Mouse (Mus musculus): ENCODE measurements around the gene Plpp1. TPM values are rescaled to one million over a fixed set of nuclear protein-coding genes. Genes with fewer than 3 reads are reported as not detected.

The Plpp1 gene
- total RNA-seq (2021): 100 to 1,000 TPM; 193 to 238 TPM
- long read RNA-seq, experiment 1, transcript Plpp1-201 (6 exons, 1,598 nt): minor isoform, 59 of 187 reads
- long read RNA-seq, experiment 1, transcript Plpp1-202 (6 exons, 1,272 nt): major isoform, 106 of 187 reads
- long read RNA-seq, experiment 1, partial matches to known transcripts: 6 of 187 reads
- long read RNA-seq, experiment 1, other reads (novel, unspliced or antisense): 16 of 187 reads
- long read RNA-seq, experiment 2, transcript Plpp1-201 (6 exons, 1,598 nt): minor isoform, 245 of 705 reads
- long read RNA-seq, experiment 2, transcript Plpp1-202 (6 exons, 1,272 nt): major isoform, 408 of 705 reads
- long read RNA-seq, experiment 2, partial matches to known transcripts: 9 of 705 reads
- long read RNA-seq, experiment 2, other reads (novel, unspliced or antisense): 43 of 705 reads

DNA sequence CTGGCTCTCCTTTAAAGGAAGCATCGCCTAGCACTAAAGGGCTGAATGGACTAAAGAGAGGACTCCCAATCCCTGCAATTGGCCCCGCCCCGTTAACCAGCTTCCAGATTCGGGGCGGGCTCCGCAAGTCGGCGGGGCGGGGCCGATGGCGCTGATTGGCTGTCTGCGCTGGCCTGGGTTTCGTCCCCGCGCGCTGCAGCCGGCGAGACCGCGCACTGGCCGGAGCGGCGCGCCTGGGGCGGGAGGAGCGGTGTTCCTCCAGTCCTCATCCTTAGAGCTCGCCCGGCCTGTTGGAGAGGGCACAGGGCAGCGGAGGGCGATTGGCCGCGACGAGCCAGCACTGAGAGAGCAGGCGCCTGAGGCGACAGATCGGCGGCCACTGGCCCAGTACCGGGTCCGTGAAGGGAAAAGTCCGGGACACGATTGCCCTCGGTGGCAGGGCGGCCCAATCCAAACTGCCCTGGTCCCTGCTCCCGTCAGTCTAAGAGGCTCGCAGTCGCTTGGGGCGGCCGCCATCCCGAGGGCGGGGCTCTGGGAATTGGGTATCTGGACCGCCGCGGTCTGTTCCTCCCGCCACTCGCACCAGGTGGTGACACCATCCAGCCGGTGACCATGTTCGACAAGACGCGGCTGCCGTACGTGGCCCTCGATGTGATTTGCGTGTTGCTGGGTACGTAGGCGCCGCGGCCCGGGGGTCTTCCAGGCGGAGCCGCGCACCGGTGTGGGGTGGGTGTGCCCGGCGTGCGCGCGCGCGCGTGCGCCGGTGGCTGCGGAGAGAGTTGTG, at the start of gene Plpp1:
TSS of gene Plpp1 (plus strand) at position 196 of the 784 bp plus-strand sequence.
- DNase-seq (ENCODE audit: low spot score in 2 of 2): peak; percentile 95 to 97

DNA sequence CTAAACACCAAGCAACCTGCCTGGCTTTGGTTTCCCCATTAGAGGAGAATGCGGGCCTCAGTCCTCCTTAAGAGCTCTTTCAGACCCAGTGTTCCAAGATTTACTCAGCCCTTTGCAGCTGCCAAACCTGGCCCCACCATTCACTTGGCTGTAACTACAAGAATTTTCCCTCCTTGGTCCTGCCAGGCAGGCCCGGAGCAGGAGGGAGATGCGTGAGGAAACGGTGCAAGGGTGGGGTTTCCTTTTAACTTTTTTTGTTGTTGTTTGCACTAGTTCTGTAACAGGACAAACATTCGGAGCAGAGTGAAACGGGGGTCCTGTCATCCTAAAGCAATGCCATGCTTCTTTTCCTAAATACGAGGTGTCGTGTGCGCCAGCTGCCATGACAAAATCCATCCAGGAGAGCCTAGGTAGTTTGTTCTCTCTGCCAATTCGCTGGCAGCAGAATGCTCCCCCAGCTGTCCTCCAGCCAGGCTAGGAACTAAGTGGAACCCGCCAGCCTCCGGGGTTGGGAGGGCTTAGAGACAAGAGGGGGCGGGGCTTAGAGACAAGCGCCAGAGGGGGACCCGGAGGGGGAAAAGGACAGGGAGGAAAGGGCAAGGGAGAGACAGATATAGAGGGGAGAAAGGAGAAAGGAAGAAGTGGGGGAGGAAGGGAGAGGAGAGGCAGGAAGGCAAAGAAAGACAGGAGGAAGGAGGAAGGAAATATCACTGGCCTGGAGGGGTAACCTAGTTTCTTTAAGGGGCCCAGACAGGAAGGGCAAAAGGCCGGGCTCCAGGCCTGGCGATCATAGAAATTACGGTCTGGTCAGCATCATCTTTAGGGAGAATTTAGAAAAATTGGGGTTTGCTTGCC, 48.9 kb upstream of the Plpp1 start:
- peak in 1 of 2 experiments; percentile 44 for DNase-seq (ENCODE audit: low spot score in 2 of 2)

DNA sequence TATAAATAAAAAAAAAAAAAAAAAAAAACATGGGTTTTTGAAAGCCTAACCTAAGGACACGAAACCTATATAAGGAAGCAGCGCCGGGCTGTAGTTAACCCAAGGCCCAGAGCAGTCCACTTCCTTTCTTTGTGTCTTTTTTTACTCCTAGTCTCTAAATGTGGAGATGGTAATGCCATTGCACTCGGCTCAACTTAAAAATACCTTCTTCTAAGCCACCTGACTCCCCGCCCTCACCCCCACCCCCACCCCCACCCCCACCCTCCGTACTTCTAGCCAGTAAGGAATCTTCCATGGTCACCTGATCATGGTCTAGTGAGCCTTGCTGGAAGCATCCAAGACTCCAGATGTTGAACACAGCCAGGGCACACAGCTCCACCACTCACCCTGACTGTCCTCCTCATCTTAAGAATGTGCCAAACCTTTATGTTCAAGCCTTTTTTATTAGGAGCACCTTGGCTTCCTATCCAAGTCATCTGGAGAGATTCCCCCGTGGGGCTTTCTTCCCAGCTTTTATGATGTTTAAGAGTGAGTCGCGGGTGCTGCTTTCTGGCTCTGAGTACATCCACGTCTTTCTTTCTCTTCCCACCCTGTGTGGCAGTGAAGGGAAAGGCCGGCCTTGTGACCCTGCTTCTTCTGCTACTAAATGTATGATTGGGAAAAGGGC, 48.1 kb upstream of the Plpp1 start:
- no peak for DNase-seq (ENCODE audit: low spot score in 2 of 2)

DNA sequence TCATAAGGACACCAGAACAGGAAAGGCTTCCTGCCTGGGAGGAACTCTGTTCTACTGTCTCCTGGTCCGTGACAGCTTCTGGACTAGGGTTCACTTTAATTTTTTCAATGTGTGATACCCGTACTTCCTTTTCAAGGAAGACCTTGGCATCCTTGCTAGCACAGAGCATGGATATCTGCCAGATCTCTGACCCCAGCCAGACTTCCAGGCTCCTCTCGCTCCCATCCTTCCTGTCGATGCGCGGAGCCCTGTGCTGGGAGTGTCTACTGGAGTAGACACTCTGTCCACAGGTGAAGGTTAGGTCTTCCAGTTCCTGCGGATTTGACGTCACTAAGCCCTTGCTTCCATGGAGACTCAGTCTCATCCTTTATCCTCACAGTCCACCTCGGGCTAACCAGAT, 47.1 kb upstream of the Plpp1 start:
- peak in 1 of 2 experiments; percentile 39 for DNase-seq (ENCODE audit: low spot score in 2 of 2)

DNA sequence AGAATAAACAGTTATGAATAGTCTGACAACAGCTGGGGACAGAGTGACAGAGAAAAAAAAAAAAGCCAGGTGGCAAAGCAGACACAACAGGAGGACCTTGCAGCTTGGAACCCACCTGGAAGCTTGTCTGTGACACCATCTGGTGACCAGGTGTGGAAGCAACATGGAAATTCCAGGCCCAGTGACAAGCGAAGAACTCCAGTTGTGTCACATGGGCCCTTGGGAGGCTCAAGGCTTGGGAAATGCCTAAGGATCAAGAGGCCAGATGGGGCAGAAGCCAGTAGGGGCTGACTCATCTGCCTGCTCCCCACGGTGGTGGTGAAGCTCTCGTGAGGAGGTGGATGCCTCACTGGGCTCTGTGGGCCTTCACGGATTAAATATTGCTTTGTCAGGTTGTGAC, 45.7 kb upstream of the Plpp1 start:
- peak in 1 of 2 experiments; percentile 41 for DNase-seq (ENCODE audit: low spot score in 2 of 2)

DNA sequence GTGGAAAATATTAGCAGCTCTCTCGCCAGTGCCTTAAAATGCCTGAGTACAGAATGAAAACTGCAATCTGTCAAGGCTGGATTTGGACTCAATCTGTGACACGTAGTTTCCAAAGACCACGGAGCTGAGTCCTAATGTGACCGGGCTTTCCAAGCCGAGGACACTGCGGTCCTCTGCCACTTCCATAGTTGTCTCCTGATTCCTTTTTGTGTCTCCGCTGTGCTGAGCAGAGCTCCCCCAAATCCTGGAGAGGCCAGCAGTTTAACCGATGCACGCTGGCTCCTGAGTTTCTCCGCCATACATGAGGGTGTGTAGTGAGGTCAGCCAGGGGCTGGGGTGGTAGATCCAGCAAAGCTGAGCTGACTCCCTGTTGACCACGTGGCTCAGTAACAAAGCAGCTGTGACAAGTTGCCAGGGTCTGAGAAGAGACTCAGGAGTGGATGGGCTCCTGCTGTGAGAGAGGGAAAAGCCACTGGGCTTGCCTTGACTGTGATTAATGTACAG, 45.0 kb upstream of the Plpp1 start:
- DNase-seq (ENCODE audit: low spot score in 2 of 2): no peak

DNA sequence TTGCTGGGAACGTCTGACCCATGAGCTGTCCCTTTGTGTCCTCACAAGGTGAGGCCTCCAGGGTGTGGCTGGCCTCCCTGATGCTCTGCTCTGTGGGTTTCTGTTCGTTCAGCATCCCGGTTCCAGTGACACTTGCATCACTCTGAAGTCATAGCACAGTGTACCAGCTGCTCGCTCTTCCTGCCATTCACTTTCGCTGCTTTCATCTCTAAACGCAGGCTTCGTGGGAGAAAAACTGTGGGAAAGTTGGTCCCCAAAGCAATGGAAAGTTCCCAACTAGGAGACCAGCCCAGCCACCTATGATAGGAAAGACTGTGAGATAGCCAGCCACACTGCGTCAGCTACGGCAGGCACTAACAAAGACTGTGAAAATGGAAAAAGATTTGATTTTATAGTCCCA, 43.2 kb upstream of the Plpp1 start:
- no peak for DNase-seq (ENCODE audit: low spot score in 2 of 2)

DNA sequence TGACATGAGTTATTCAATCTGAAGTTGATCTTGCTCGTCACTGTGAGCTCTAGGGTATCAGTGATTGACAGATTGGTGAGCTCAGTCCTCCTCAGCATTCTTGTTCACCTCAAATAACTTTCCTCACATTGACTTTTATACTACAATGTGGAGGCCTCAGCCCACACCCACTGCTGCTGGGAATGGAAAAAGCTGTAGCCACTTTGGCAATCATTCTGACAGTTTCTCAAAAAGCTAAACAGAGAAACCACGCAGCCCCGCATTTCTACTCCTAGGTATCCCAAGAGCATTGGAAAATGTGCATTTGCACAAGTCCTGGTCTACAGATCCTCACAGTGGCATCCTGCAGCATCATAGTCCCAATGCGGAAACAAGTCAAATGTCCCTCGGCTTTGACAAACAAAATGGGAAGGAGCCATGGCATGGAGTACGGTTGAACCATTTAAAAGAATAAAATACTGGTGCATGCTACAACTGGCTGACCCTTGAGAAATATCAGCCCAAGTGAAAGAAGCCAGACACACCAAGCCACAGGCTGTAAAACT, 42.0 kb upstream of the Plpp1 start:
- no peak for DNase-seq (ENCODE audit: low spot score in 2 of 2)

DNA sequence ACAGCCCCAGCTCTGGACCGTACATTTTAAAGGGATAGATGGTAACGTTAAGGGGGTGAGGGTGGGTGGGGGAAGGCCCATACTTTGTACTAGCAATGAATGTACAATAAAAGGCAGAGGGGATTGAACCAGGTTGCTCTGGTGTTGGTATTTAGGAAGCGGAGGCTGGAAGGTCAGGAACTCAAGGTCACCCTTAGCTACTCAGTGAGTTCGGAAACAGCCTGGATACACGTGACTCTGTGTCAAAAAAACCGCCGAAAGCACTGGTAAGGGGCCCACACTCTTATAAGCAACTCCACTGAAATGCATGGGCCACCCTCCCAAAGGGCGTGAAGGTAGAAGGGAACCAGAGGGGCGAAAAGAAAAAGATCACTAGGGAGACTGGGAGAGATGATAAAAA, 41.2 kb upstream of the Plpp1 start:
- no peak for DNase-seq (ENCODE audit: low spot score in 2 of 2)

DNA sequence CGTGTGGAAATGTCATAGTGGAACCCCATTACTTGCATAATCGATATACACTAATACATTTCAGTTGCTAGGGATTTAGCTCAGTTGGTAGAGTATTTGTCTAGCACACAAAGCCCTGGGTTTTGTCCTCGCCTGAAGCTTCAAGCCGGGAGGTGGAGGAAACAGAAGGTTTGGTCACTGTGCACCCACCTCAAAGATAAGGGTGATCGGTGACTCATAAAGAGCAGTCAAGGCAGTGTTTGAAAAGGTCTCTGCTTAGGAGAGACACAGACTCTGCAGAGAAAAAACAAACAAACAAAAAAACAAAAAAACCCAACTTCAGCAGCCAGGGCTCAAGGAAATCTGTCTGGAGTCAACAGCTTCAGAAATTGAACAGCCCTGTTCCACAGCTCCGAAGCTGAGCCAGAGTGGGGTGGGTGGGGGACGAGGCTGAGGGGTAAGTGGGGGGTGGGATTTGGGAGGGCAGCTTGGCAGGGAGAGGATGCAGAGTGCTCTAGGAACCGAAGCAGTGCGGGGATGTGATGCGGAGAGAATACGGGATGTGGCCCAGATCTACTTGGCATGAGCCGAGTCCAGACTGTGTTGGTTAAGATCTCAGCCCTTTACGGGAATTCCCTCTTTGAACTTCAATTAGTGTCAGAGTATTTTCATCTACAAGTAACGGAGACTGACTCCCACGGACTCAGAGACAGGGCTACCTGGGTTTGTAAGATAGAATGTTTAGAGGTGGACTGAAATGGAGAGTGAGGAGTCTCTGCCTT, 40.6 kb upstream of the Plpp1 start:
- no peak for DNase-seq (ENCODE audit: low spot score in 2 of 2)

DNA sequence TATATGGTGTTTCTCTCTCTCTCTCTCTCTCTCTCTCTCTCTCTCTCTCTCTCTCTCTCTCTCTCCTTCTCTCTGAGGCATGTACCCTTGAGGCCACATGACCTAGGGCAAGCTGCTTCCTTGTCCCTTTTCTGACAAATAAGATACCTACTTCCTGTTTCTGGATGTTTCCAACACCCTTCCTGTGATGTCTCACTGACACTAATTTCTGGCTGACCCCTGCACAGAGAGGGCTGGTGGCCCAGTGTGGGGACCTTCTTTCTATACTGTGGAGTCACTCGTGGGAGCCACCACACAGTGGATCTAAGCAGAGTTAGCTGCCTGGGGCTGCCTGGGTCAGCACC, 40.1 kb upstream of the Plpp1 start:
- no peak for DNase-seq (ENCODE audit: low spot score in 2 of 2)

DNA sequence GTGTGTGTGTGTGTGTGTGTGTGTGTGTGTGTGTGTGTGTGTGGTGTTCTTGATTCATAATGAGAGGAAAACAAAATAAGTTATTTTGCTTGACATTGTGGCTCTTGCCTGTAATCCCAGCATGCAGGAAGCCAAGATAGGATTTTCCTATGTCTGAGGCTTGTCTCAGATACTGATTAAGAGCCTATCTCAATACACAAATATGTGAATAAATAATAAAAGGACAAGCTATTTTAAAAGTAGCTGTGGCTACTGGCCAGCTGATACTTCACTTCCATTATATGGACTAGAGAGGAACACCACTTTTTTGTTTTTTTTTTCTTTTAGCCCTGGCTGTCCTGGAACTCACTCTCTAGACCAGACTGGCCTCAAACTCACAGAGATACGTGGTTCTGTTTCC, 38.8 kb upstream of the Plpp1 start:
- DNase-seq (ENCODE audit: low spot score in 2 of 2): no peak

DNA sequence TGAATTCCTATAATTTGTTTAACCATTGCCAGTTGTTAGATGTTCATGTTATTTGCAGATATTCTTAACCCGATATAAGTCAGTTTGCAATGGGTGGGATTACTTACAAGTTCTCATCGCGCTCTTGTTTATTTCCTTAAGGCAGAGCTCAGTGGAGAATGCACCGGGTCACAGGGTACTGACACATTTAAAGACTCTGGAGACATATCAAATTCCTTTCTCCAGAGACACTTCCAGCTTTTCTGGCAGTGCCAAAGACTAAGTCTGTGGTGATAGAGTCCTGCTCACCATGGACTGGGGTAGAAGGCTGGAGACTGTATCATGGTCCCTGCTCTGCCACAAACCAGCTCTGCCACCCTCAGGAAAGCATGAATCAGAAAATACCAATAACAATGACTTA, 38.0 kb upstream of the Plpp1 start:
- no peak for DNase-seq (ENCODE audit: low spot score in 2 of 2)

DNA sequence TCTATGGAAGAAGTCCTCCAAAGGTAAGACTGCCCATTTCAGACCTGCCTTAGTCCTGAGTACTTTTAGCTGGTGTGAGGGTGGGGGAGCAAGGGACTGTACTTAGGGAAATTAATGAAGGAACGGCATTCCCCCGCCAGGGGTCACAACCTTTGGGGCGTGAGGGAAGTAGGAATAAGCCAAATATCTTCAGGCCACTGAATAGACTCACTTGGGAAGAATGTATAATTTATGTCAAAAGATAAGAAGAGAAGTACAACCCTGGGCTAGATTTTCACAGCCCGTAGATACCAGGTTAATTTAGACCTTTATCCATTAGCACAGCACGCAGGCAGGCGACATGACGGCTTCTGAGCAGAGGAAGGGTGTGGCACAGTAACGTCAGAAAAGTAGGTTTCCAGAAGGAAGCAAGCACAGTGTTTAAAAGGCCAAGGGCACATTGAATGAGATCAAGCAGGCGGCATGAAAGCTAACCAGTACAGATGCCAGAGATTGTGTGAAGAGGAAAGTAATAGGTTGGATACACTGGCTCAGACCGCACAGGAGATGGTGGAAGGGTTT, 37.0 kb upstream of the Plpp1 start:
- peak; percentile 48 to 53 for DNase-seq (ENCODE audit: low spot score in 2 of 2)

DNA sequence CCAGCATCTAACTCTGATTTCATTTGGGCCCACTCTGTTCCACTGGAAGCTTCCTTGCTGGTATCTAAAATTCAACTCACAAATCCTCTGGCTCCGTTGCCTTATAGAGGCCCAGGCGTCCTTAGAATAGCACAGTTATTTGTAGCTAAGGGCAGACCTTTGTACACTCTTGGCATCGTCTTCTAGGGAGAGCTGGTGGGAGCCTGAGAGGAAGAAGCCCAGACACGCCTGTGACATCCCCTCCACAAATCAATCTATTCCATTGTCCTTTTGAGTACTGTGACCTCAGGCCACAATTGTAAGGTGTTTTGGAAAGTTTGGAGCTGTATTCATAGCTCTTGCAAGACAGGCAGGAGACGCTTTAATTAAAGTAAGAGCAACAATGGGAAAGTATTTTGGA, 36.0 kb upstream of the Plpp1 start:
- DNase-seq (ENCODE audit: low spot score in 2 of 2): no peak

DNA sequence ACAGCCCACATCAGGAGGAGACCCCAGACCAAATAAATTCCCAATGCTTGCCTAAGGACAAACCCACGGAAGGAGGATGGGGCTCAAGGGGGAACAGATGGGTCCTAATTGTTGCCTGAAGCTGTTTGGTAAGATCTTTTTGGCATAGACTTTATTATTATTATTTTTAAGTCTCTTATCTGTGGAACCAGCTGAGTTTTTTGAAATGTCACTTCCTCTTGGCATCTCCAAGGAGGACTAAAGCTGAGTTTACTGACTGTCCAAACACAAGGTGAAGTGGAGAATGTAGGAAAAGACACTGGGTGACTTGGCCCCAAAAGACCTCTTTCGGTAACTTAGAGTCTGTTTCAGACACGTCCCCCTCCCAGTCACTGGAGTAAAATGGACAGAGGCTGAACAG, 34.9 kb upstream of the Plpp1 start:
- no peak for DNase-seq (ENCODE audit: low spot score in 2 of 2)

DNA sequence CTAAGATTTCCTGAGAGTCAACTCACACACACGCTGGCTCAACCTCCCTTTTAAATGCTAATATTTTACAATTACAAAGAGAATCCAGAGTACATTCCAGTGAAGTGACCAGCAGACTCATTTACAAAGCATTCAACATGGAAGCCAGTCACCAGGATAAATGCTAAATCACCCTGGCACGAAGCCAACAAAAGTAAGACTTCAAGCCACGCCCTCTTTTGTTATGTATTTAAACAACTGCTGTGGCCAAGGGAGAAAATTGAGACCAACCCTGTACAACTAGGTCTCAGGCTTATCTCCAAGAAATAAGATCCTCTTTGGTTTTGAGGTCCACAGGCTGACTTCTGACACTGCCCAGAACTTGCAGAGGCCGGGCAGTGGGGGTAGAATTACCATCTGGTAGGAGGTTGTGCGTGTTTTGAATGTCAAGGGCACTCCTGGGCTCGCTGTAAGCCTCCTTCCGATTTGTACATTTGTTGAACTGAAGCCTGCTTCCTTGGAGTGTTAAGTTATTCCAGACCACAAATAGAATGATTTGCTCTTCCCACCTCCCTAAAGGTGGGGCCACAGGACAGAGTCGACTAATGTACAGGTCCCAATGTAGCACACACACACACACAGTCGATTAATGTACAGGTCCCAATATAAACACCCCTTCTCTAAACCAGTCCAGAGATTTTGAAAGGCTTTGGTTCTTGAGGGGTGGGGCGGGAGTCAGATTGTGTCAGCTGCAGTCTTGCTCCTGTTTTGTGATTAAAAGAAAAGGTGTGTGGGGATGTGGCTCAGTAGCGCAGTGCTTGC, 29.9 kb upstream of the Plpp1 start:
- DNase-seq (ENCODE audit: low spot score in 2 of 2): peak in 1 of 2 experiments; percentile 55

DNA sequence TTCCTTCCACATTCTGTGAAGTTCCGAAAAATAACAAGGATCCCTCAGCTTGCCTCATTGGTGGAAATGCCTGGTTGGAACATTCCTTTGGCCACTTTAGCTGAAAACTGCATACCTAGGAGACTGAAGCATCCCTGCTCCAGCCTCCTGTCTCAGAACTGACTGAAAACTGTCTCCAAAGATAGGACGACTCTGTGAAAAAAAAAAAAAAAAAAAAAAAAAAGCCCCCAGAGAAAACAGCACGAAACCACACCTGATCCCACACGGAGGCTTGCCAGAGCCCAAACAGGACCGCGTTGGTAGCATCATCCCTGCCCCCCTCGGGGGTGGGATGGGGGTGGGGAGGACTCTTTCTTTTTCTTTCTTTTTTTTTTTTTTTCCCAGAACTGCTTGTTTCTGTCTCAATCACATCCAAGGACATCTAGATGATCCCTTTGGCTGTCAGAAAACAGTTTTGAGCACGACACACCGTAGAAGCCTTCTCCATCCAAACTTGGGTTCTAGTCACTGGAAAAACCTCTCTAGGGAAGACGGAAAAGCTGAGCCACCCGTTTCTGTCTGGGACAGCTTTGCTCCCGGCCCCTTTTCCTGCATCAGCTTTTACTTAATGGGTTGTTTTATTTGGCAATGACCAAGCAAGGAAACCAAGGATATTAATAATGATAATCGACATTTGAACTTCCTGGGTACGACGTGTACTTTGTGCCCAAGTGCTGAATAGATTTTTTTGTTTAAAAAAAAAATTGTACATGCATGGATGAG, 29.0 kb upstream of the Plpp1 start:
- peak in 1 of 2 experiments; percentile 44 for DNase-seq (ENCODE audit: low spot score in 2 of 2)
